Mouse (Mus musculus) forebrain, embryonic 10.5 days (tissue): Measurements from ENCODE around the gene Impdh1. TPM values are rescaled to one million over a fixed set of nuclear protein-coding genes. Genes with fewer than 3 reads are reported as not detected.
A peak's percentile ranks its signal among the peaks of the same experiment; 100 is the strongest.
"Not testable (repeated sequence)": the region's sequence is repeated elsewhere in the genome, so short reads cannot be mapped to it uniquely, and the experiment has no call there.

Experiments used
- DNase-seq: peaks from one replicate; pipeline ENCODE4 v3.0.0-alpha.2; 2017; ENCODE audit warnings: low spot score; ENCODE audit errors: extremely low spot score
- H3K27ac ChIP-seq: fragments of 300-500 bp; sonication (generic); 2 replicates; pipeline ENCODE4 v1.5.1; 2016; ENCODE audit warnings: mild to moderate bottlenecking
- H3K27me3 ChIP-seq: fragments of 300-500 bp; sonication (generic); 2 replicates; pipeline ENCODE4 v1.6.1; 2016; ENCODE audit warnings: mild to moderate bottlenecking; ENCODE audit not compliant: poor library complexity, severe bottlenecking
- H3K36me3 ChIP-seq: fragments of 300-500 bp; sonication (generic); replicated peaks from 2 replicates; pipeline ENCODE4 v1.6.1; 2016; ENCODE audit warnings: mild to moderate bottlenecking, moderate library complexity
- H3K4me1 ChIP-seq: fragments of 300-500 bp; sonication (generic); 2 replicates; pipeline ENCODE4 v1.6.1; 2016
- H3K4me3 ChIP-seq: fragments of 300-500 bp; sonication (generic); 2 replicates; pipeline ENCODE4 v1.5.1; 2016; ENCODE audit warnings: mild to moderate bottlenecking, moderate library complexity
- H3K9me3 ChIP-seq: fragments of 300-500 bp; sonication (generic); 2 replicates; pipeline ENCODE4 v1.6.1; 2016; ENCODE audit warnings: mild to moderate bottlenecking, moderate library complexity
- WGBS: fragments of 180-500 bp; shearing (Covaris S2); methylation state at CpG from one replicate; pipeline ENCODE4 v1.1.7; 2016; 5-methylcytosine and 5-hydroxymethylcytosine counted together
- polyA plus RNA-seq: library from polyadenylated mRNA; unstranded; fragments of >200 nt; fragmentation: Nextera tagmentation; extraction: Ambion mirVana; gene quantifications from 2 replicates; pipeline ENCODE4 v1.2.1, GENCODE M21; 2016

The Impdh1 gene
- polyA plus RNA-seq, 1 experiment from 2014 or later: 39.6 TPM

DNA sequence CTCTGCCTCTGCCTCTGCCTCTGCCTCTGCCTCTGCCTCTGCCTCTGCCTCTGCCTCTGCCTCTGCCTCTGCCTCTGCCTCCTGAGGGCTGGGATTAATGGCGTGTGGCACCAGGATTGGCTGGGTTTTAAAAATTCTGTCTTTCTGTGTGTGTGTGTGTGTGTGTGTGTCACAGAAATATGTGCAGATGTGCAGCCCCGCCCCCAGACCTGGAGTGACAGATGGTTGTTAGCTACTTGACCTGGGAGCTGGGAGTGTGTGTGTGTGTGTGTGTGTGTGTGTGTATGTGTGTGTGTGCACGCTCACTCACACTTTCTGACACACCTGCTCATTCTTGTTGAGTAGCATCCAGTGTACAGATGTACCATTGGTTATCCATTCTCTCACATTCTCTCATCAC, 17.5 kb upstream of the Impdh1 start:
- no peaks in the 10 kb centered on the region for H3K9me3 ChIP-seq
- H3K4me3 ChIP-seq: no peak overlapping the region
- no peak overlapping the region for H3K27ac ChIP-seq
- no peak for DNase-seq
- no peaks in the 10 kb centered on the region for H3K4me1 ChIP-seq
- 72% methylated on average over 3 of the region's 3 CpGs for WGBS
- no peaks in the 10 kb centered on the region for H3K27me3 ChIP-seq
- no peaks in the 10 kb centered on the region for H3K36me3 ChIP-seq

DNA sequence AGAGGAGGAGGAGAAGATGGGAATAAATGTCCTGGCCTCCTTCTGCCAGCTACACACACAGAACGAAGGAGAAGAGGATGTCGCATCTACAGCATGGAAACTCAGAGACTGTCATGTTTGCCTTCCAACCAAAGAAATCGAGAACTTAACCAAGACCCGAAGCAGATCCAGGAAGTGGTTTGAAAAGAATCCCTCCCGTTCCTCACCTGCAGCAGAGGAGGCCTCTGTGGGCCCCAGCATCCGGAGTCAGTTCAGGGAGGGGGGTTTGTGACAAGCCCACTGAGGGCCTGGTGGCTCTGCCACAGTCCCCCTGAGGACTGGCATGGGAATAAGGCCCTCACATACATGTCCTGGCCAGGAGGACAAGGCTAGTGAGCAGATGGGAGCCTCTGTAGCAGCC, 16.2 kb upstream of the Impdh1 start:
- H3K36me3 ChIP-seq: no peaks in the 10 kb centered on the region
- no peak overlapping the region for H3K27ac ChIP-seq
- H3K4me3 ChIP-seq: no peak overlapping the region
- no peaks in the 10 kb centered on the region for H3K27me3 ChIP-seq
- no peaks in the 10 kb centered on the region for H3K4me1 ChIP-seq
- H3K9me3 ChIP-seq: no peaks in the 10 kb centered on the region
- DNase-seq: no peak
- WGBS: 89% methylated on average over 6 of the region's 6 CpGs

DNA sequence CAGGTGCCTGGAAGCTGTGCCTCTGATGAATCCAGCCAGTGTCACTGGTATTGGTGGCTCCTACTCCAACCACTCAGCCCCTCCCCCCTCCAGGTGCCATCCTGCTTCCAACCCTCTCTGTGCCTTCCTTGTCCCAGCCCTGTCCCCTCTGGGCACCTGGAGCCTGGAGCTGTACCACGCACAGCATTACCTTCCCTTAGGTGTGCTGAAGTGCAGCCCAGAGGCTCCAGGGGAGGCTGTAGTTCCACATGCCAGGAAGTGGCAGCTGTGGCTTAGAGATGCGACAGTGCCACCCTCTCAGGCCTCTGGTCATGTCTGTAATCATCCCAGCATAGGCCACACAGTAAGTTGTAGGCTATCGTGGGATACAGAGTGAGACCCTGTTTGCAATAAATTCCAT, 15.6 kb upstream of the Impdh1 start:
- no peaks in the 10 kb centered on the region for H3K36me3 ChIP-seq
- H3K27me3 ChIP-seq: no peaks in the 10 kb centered on the region
- WGBS: 76% methylated on average over 3 of the region's 3 CpGs
- DNase-seq: no peak
- peak overlapping the region; percentile 40; the same call in 1 of the 2 replicates for H3K27ac ChIP-seq
- H3K4me1 ChIP-seq: peaks cover 3% of the 10 kb centered on the region; the same call in 1 of the 2 replicates
- H3K4me3 ChIP-seq: no peak overlapping the region
- no peaks in the 10 kb centered on the region for H3K9me3 ChIP-seq

DNA sequence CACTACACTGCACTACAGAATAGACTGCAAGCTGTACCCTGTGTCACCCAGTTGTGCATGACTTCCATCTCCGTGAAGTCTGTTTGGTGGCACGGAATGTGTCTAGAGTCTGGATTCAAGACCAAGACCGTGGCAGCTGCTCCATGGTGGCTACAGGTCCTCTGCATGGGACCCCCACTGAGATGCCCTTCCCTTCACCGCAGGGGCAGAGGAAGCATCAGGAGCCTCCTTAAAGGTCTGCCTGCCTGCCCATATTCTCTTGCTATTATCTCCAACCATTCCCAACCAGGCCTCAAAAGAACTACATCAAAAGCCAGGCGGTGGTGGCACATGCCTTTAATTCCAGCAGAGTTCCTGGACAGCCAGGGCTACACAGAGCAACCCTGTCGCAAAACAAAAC, 14.2 kb upstream of the Impdh1 start:
- WGBS: 71% methylated on average over 6 of the region's 6 CpGs
- no peak overlapping the region for H3K27ac ChIP-seq
- no peaks in the 10 kb centered on the region for H3K9me3 ChIP-seq
- no peak overlapping the region for H3K4me3 ChIP-seq
- no peak for DNase-seq
- no peaks in the 10 kb centered on the region for H3K36me3 ChIP-seq
- no peaks in the 10 kb centered on the region for H3K27me3 ChIP-seq
- peaks cover 3% of the 10 kb centered on the region; the same call in 1 of the 2 replicates for H3K4me1 ChIP-seq

DNA sequence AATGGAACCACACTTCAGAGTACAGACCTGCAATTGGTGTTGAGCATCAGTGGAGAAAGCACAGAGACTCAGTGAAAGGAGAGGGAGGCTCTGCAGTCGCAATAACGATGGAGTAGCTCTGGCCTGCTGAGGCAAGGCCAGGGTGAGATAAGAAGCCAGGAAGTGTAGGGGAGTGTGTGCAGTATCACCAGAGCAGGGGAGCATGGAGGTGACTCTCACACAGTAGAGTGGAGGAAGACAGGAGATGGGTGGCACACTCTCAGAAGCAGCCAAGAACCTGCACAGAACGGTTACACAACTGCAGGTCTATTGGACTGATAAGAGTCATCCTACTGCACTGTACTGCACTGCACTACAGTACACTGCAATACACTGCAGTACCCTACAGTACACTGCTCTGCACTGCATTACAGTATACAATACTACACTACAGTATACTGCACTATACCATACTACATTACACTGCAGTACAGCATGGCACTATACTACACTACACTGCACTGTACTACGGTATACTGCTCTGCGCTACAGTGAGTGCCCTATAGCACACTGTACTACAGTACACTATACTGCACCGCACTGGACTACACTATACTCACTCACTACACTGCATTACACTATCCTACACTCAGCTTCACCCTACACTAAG, 13.2 kb upstream of the Impdh1 start:
- Histone ChIP-seq H3K27ac (no peak overlapping the region), H3K4me3 (no peak overlapping the region), H3K4me1 (peaks cover 3% of the 10 kb centered on the region; the same call in 1 of the 2 replicates), H3K9me3 (no peaks in the 10 kb centered on the region), H3K36me3 (no peaks in the 10 kb centered on the region), H3K27me3 (no peaks in the 10 kb centered on the region)
- 87% methylated on average over 6 of the region's 6 CpGs for WGBS
- no peak for DNase-seq

DNA sequence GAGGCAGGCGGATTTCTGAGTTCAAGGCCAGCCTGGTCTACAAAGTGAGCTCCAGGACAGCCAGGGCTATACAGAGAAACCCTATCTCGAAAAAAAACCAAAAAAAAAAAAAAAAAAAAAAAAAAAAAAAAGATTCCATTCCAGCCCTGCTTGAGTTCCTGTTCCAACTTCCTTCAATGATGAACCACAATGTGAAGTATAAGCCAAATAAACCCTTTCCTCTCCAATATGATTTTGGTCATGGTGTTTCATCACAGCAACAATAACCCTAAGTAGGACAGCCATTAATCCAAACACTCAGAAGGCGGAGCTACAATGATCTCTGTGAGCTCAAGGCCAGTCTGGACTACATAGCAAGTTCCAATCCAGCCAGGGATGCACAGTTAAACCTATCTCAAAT, 1.6 kb upstream of the Impdh1 start:
- H3K27me3 ChIP-seq: peaks cover 40% of the 10 kb centered on the region
- not testable (repeated sequence) for DNase-seq, H3K36me3 ChIP-seq, H3K4me3 ChIP-seq, H3K9me3 ChIP-seq, H3K27ac ChIP-seq
- WGBS: 81% methylated on average over 3 of the region's 3 CpGs
- peaks cover 38% of the 10 kb centered on the region for H3K4me1 ChIP-seq

DNA sequence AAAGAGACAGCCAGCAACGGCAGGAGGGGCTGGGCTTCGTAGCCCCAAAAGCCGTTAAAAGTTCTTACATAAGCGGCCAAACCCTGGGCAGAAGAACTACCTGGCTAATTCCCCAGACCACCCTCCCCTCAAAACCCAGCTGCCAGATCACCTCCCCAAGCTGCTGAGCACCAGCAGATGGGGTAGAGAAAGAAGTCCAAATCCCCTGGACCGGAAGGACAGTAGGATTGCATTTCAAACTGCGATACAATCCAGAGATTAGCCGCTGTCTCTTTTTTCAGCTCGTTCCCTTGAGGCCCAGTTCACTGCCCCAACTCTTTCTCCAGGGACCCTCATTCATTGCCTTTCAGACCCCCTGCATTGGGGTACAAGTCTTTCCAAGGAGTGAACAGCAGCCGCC, 983 bp downstream of the Impdh1 start:
- Histone ChIP-seq H3K4me3 (peak overlapping the region; percentile 81), H3K36me3 (no peaks in the 10 kb centered on the region), H3K27me3 (peaks cover 42% of the 10 kb centered on the region), H3K9me3 (no peaks in the 10 kb centered on the region), H3K27ac (peak overlapping the region; percentile 58; the same call in 1 of the 2 replicates), H3K4me1 (peaks cover 61% of the 10 kb centered on the region)
- 5% methylated on average over 9 of the region's 9 CpGs for WGBS
- no peak for DNase-seq

DNA sequence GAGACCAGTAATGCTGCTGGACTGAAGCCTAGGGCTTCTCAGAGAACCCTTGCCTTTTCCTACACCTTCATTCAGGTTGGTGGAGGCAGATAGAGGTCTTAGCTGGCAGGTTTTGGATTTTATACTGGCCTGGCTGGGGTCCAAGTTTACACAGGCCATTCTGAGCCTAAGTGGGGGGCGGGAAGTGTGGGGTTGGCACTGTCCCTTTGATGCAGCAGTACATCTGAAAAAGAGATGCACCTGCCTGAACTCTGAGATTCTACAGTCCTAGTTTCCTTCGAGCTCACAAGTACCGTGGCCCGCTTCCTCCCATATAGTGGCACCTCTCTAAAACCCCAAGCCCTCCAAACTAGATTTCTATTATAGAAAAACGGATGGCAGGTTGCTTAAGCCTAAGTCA, 1.4 kb downstream of the Impdh1 start:
- Histone ChIP-seq H3K9me3 (no peaks in the 10 kb centered on the region), H3K36me3 (no peaks in the 10 kb centered on the region), H3K27me3 (peaks cover 42% of the 10 kb centered on the region), H3K4me1 (peaks cover 62% of the 10 kb centered on the region), H3K27ac (peak overlapping the region; percentile 58; the same call in 1 of the 2 replicates), H3K4me3 (peak overlapping the region; percentile 81)
- no peak for DNase-seq
- WGBS: 23% methylated on average over 5 of the region's 5 CpGs

DNA sequence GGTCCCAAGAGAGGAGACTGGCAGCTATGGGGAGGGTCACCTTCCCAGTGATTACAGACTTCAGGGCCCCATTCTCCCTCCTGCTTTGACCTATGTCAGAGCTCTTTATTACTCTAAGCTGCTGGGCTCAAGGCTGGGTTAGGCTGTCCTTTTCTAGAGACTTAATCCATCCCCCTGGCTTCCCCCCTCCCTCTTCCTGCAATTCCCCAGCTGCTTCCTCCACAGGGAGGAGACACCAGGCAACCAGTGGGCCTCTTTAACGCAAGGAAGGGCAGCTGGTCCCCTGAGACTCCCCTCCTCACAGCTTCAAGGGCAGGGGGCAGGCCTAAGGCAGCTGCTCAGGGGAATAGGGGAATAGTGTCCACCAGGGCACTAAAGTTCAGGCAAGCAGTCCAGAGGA, 1.9 kb downstream of the Impdh1 start:
- Histone ChIP-seq H3K4me3 (no peak overlapping the region; the same call in 1 of the 2 replicates), H3K27ac (peak overlapping the region; percentile 58; the same call in 1 of the 2 replicates), H3K4me1 (peaks cover 62% of the 10 kb centered on the region), H3K9me3 (no peaks in the 10 kb centered on the region), H3K27me3 (peaks cover 42% of the 10 kb centered on the region), H3K36me3 (no peaks in the 10 kb centered on the region)
- no peak for DNase-seq
- WGBS: 4% methylated on average over 1 of the region's 1 CpGs

DNA sequence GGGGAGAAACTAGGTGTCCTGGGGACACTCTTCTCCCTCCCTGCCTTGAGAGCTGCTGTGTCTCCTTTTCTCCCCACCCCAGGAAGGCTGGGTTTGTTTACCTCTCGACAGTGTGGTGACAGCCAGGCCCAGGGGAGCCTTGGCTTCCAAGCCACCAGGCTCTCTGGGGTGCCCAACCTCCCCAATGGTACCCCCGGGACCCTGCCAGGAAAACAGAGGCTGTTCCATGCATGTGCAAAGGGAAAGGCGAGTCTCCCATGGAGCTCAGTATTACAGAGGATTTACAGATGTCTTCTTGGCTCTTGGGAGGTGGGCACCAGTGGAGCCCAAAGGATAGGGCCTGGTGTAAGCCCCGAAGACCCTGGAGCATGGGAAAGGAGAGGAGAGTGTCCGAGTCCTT, 2.7 kb downstream of the Impdh1 start:
- Histone ChIP-seq H3K36me3 (no peaks in the 10 kb centered on the region), H3K9me3 (no peaks in the 10 kb centered on the region), H3K4me3 (no peak overlapping the region), H3K27me3 (peaks cover 42% of the 10 kb centered on the region), H3K4me1 (peaks cover 68% of the 10 kb centered on the region), H3K27ac (0 out of 2 replicates have a peak overlapping the region, but pooled peaks have one; percentile 4)
- 50% methylated on average over 5 of the region's 5 CpGs for WGBS
- no peak for DNase-seq

DNA sequence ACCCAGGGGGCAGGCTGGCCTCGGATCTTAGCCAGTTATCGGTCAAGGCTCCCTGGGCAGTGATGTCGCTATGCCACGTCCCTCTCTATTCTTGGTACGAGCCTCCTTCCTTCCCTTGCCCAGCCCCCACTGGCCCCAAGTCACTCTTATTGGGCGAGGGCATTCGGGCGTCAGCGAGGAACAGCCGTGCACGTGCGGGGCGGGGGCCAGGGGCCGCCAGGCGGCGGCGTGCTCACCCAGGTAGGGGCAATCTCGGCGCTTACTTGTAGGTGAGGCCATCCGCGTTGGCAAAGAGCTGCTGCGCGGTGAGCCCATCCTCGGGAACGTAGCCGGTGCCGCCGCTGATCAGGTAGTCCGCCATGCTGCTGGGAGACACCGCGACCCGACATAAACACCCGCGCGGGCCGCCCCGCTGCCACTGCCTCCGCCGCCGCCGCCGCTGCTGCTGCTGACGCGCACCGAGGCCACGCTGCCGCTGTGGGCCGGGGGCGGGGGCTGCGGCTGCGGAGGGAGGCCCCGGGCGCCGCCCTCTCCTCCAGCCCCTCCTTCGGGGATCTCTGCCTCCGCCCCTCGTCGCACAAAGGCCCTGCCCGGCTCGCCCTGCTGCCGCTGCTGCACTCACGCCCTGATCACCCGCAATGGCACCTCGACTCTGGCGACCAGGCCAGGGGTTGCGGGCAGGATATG, 4.2 kb downstream of the Impdh1 start:
- peaks cover 38% of the 10 kb centered on the region for H3K27me3 ChIP-seq
- no peaks in the 10 kb centered on the region for H3K9me3 ChIP-seq
- peaks cover 70% of the 10 kb centered on the region for H3K4me1 ChIP-seq
- peak; percentile 83 for DNase-seq
- WGBS: under 1% methylated on average over 66 of the region's 66 CpGs
- peak overlapping the region; percentile 89 for H3K27ac ChIP-seq
- peaks cover 2% of the 10 kb centered on the region for H3K36me3 ChIP-seq
- H3K4me3 ChIP-seq: peak overlapping the region; percentile 77

DNA sequence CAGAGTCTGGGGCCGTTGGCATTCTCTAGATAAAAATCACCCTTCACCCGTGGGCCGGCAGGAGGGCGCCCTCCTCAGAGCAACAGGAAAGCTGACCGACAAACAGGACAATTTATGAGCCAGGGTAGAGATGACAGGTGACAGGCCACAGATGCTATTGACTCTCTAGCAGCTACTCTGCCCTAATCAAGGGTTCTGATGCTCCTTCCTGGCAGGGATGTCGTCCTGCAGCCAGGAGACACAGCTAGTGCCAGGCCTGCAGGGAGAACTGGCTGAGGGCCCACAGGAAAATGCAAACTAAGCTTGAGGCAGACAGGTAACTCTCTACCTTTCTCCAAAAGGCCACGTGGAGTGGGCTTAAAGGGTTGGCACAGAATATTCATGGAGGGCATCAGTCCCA, 5.0 kb downstream of the Impdh1 start:
- Histone ChIP-seq H3K4me1 (peaks cover 63% of the 10 kb centered on the region), H3K27me3 (peaks cover 37% of the 10 kb centered on the region), H3K4me3 (peak overlapping the region; percentile 77), H3K9me3 (no peaks in the 10 kb centered on the region), H3K27ac (peak overlapping the region; percentile 89), H3K36me3 (peaks cover 10% of the 10 kb centered on the region)
- DNase-seq: no peak
- 39% methylated on average over 7 of the region's 7 CpGs for WGBS

DNA sequence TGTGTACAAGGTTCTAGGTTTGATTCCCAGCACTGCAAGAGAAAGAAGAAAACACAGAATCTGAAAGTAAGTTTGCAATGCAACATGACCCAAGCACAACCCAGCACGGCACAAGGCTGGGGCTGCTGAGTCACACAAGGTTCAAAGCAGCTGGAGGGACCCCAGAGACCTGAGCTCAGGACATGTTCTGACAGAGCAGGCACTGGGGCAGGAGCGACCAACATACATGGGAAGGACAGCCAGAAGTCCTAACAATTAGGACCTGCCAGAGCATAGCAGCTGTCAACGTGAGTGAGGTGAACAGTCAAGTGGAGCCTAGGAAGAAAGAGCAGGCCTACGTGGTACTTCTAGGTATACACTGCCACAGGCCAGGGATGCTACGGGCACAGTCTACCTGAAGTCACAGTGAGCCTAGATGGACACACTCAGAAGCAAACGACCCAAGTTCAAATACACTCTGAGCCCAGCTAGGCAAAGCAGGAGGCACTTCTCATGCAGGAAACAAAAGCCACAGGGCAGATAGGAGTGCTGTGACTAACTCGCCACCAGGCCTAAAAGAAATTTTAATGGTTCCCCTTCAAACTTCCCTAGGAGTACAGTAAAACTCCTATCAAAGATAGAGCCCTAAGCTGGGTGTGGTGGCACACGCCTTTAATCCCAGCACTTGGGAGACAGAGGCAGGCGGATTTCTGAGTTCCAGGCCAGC, 5.8 kb downstream of the Impdh1 start:
- no peak for DNase-seq
- no peak overlapping the region for H3K27ac ChIP-seq
- H3K9me3 ChIP-seq: no peaks in the 10 kb centered on the region
- H3K4me3 ChIP-seq: no peak overlapping the region
- H3K27me3 ChIP-seq: peaks cover 30% of the 10 kb centered on the region
- peaks cover 15% of the 10 kb centered on the region for H3K36me3 ChIP-seq
- peaks cover 56% of the 10 kb centered on the region for H3K4me1 ChIP-seq
- WGBS: 84% methylated on average over 9 of the region's 9 CpGs
